Mouse (Mus musculus) lung, postnatal 0 days (tissue): Measurements from ENCODE around the gene Hist2h3c2. TPM values are rescaled to one million over a fixed set of nuclear protein-coding genes. Genes with fewer than 3 reads are reported as not detected.
"Not testable (repeated sequence)": the region's sequence is repeated elsewhere in the genome, so short reads cannot be mapped to it uniquely, and the experiment has no call there.

Experiments used
- ATAC-seq: fragments of 200-750 bp; cut with Nextera tagmentation; 2 replicates; pipeline ENCODE4 v1.8.0; 2017; ENCODE audit warnings: moderate library complexity
- DNase-seq: peaks from one replicate; pipeline ENCODE4 v3.0.0-alpha.2; 2016; ENCODE audit warnings: low spot score
- H3K27ac ChIP-seq: fragments of 300-500 bp; sonication (generic); 2 replicates; pipeline ENCODE4 v1.5.1; 2014; ENCODE audit warnings: antibody characterized with exemption, mild to moderate bottlenecking, low read length, mixed read lengths
- H3K27me3 ChIP-seq: fragments of 300-500 bp; sonication (generic); replicated peaks from 2 replicates; pipeline ENCODE4 v1.6.1; 2014; ENCODE audit warnings: low read length, mixed read lengths; ENCODE audit not compliant: insufficient read depth
- H3K36me3 ChIP-seq: fragments of 300-500 bp; sonication (generic); 2 replicates; pipeline ENCODE4 v1.6.1; 2014; ENCODE audit warnings: low read length, mixed read lengths; ENCODE audit not compliant: insufficient read depth
- H3K4me1 ChIP-seq: fragments of 300-500 bp; sonication (generic); 2 replicates; pipeline ENCODE4 v1.6.1; 2014; ENCODE audit warnings: antibody characterized with exemption, low read depth, low read length, mixed read lengths; ENCODE audit not compliant: insufficient read depth
- H3K4me2 ChIP-seq: fragments of 300-500 bp; sonication (generic); replicated peaks from 2 replicates; pipeline ENCODE4 v1.6.1; 2014; ENCODE audit warnings: low read depth, mild to moderate bottlenecking, low read length, moderate library complexity, mixed read lengths
- H3K4me3 ChIP-seq: fragments of 300-500 bp; sonication (generic); 2 replicates; pipeline ENCODE4 v1.5.1; 2014; ENCODE audit warnings: low read depth, low read length
- H3K9ac ChIP-seq: fragments of 300-500 bp; sonication (generic); replicated peaks from 2 replicates; pipeline ENCODE4 v1.6.1; 2014; ENCODE audit warnings: low read depth, mild to moderate bottlenecking
- H3K9me3 ChIP-seq: fragments of 300-500 bp; sonication (generic); 2 replicates; pipeline ENCODE4 v1.6.1; 2016; ENCODE audit warnings: low read length, mixed read lengths
- CTCF ChIP-seq: IDR thresholded peaks from 2 replicates; pipeline ENCODE4 v1.5.1; 2016; ENCODE audit warnings: antibody characterized with exemption, mild to moderate bottlenecking
- EP300 ChIP-seq: IDR thresholded peaks from 2 replicates; pipeline ENCODE4 v1.6.1; 2016; ENCODE audit warnings: antibody characterized with exemption, mild to moderate bottlenecking, control low read depth
- WGBS: fragments of 180-500 bp; shearing (Covaris S2); extraction: QIAGEN DNeasy Blood & Tissue Kit; methylation state at CpG from one replicate; pipeline ENCODE4 v1.1.7; 2014; 5-methylcytosine and 5-hydroxymethylcytosine counted together
- polyA plus RNA-seq: library from polyadenylated mRNA; unstranded; fragments of >200 nt; fragmentation: Nextera tagmentation; extraction: Ambion mirVana; gene quantifications from 2 replicates; pipeline ENCODE4 v1.2.1, GENCODE M21; 2015

The Hist2h3c2 gene
- polyA plus RNA-seq, 1 experiment from 2014 or later = 1.8 TPM

DNA sequence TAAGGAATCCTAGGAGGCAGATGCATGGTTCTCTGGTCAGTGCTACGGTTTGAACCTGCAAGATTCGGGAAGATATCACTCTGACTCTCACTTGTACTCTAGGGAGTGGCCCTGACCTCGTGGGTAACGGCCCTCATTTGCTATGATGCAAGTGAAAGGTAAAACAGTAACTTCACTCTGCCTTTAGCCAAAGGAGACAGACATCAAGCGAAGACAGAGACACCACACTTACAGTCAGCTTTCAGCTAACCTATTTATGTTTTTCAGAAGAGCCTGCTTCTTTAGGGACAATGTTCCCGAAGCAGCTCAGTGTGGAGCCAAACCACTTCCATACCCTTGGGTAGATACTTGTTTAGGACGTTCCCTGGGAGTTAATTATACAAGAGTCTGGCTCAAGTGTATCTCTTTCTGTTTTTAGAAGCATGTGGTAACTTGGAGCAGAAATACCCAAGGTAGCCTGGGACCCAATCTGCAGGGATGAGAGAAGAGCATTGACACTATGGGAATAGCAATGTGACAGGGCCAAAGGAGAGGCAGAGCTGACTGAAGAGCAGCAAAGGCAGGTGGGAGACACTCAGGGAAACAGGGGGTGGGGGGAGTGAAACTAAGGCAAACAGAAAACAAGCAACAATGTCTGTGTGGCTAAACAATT is 5.1 kb upstream of the Hist2h3c2 start:
- TF ChIP-seq EP300 (no peak), CTCF (no peak)
- H3K9ac ChIP-seq = peak overlapping the region; percentile 37
- H3K36me3 ChIP-seq = no peaks in the 10 kb centered on the region
- peaks cover 14% of the 10 kb centered on the region for H3K4me1 ChIP-seq
- ATAC-seq (no peak), DNase-seq (no peak)
- WGBS = 70% methylated on average over 7 of the region's 7 CpGs
- peak overlapping the region; percentile 28; the same call in 1 of the 2 replicates for H3K4me3 ChIP-seq
- no peaks in the 10 kb centered on the region for H3K9me3 ChIP-seq
- peak overlapping the region; percentile 55 for H3K4me2 ChIP-seq
- H3K27me3 ChIP-seq = no peaks in the 10 kb centered on the region
- H3K27ac ChIP-seq = peak overlapping the region; percentile 90

DNA sequence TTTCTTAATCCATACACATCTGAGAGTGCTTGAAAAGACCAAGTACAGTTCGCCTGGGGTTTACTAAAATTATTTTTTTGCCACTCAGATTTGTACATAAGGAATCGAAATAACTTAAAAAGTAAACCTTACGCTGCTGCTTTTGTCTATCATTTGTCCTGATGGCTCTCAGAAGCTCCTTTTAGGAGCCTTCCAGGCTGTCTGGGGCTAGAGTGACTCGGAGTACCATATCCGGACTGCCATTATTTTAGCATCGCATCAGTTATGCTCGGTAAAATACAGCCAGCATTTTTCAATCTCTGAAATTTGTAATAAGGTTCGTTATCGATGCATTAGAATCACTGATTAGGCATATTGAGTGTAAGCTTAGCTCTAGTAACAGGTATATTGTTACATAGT is 1.9 kb upstream of the Hist2h3c2 start:
- ATAC-seq (no peak), DNase-seq (no peak)
- Histone ChIP-seq H3K4me3 (peak overlapping the region; percentile 14; the same call in 1 of the 2 replicates), H3K36me3 (no peaks in the 10 kb centered on the region), H3K9ac (peak overlapping the region; percentile 36), H3K27ac (peak overlapping the region; percentile 78), H3K4me1 (peaks cover 13% of the 10 kb centered on the region), H3K4me2 (peak overlapping the region; percentile 38), H3K9me3 (no peaks in the 10 kb centered on the region), H3K27me3 (no peaks in the 10 kb centered on the region)
- TF ChIP-seq CTCF = no peak
- no peak for TF ChIP-seq EP300
- WGBS = 71% methylated on average over 9 of the region's 9 CpGs

DNA sequence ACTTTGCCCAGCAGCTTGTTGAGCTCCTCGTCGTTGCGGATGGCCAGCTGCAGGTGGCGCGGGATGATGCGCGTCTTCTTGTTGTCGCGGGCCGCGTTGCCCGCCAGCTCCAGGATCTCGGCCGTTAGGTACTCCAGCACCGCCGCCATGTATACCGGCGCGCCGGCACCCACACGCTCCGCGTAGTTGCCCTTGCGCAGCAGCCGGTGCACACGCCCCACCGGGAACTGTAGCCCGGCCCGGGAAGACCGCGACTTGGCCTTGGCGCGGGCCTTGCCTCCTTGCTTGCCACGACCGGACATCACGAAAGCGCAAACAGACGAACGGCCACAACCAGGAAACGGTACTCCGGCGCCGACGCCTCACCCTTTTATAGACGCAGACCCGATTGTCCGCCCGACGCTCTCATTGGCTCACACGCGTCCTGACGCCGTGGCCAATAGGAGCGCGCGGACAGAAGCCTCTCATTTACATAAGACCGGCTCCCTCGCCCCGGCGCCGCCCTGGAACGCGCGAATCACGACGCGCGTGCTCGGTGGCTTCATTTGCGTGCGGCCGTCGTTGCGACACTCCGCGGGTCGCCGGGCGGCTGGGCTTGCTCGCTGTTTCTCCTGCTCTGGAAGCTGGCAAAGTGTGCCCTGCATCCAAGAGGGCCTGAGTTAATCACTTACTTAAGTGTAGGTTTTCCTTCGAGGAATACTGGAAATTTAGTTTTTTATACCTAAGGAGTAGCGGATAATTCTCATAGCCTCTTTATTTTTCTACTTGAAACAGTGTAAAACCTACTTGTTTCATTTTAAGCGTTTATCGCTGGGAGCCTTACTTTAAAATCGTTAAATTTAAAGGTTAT is 1.2 kb upstream of the Hist2h3c2 start, which contains the start of gene Hist2h2aa2:
Hist2h2aa2 (minus strand) TSS at position 328 of the 850 bp plus-strand sequence.
- peak within 1 kb of the TSS; percentile 28; the same call in 1 of the 2 replicates for H3K4me3 ChIP-seq
- DNase-seq = peak; percentile 89
- peak within 1 kb of the TSS; percentile 36 for H3K9ac ChIP-seq
- H3K9me3 ChIP-seq, H3K27me3 ChIP-seq, H3K36me3 ChIP-seq: not testable (repeated sequence)
- H3K27ac ChIP-seq = peak within 1 kb of the TSS; percentile 78
- H3K4me1 ChIP-seq = peaks cover 13% of the 10 kb centered on the region
- ATAC-seq = peak; percentile 83
- 4% methylated on average over 28 of the region's 85 CpGs for WGBS
- peak within 1 kb of the TSS; percentile 38 for H3K4me2 ChIP-seq

DNA sequence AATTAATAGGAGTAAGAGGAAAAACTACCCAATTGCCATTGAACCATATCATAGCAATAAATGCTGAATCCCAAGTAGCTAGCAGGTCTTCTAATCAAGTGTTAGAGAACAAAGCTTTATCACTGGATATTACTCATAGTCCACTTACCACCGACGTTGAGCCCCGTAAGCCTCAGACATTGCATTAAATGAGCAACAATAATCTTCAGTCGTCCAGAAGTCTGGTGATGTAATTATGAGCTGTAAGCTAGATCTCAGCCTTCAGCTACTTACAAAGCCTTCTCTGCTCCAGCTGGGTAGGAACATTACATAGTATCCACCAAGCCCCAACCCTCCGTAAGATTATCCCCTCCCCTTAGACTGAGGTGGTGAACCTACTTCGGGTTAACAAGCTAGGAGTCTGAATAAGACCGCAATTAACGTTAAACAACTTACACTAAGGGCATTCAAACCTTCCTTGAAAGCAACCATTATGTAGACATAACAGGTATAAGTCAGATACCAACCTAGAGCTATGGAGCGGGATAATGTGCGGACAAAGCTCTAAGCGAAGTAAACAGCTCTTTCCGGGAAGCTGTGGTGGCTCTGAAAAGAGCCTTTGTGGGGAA is 919 bp downstream of the Hist2h3c2 start:
- Histone ChIP-seq H3K9ac (no peak overlapping the region), H3K27ac (no peak overlapping the region), H3K4me2 (peak overlapping the region; percentile 44; the same call in 1 of the 2 replicates), H3K36me3 (no peaks in the 10 kb centered on the region), H3K27me3 (no peaks in the 10 kb centered on the region), H3K9me3 (no peaks in the 10 kb centered on the region), H3K4me1 (peaks cover 6% of the 10 kb centered on the region; the same call in 1 of the 2 replicates), H3K4me3 (no peak overlapping the region)
- no peak for TF ChIP-seq CTCF
- no peak for TF ChIP-seq EP300
- ATAC-seq = no peak
- no peak for DNase-seq
- 3% methylated on average over 12 of the region's 12 CpGs for WGBS

DNA sequence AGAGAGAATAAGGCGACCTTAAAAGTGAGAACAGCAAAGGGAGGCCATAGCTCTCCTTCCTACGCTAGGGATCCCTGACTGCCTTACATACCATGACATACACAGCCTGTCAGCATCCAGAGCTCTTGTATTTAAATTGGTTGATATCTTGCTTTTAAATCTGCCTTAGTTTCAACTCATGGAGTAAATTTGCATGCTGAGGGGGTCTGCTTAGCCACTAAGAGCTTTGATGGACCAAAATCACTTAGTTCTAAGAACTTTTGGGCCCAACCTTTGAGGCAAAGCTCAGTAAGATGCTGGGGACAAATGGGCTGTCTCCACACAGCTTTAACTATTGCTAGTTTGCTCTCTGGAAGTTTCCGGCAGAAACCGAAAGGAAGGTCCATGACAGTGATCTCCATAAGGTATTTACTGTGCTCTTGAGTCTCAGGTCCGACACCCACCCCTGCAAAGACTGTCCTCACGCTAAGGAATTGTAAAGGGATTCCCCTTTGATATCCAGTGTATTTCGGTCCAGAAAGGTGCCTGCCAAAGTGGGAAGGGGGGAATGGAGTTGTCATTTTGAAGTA is 1.5 kb downstream of the Hist2h3c2 start:
- TF ChIP-seq EP300 = no peak
- no peak for TF ChIP-seq CTCF
- ATAC-seq = no peak
- no peak for DNase-seq
- H3K9ac ChIP-seq = no peak overlapping the region
- H3K4me2 ChIP-seq = peak overlapping the region; percentile 44; the same call in 1 of the 2 replicates
- 11% methylated on average over 7 of the region's 7 CpGs for WGBS
- H3K4me1 ChIP-seq = peaks cover 6% of the 10 kb centered on the region; the same call in 1 of the 2 replicates
- H3K9me3 ChIP-seq = no peaks in the 10 kb centered on the region
- no peak overlapping the region for H3K27ac ChIP-seq
- no peak overlapping the region for H3K4me3 ChIP-seq
- no peaks in the 10 kb centered on the region for H3K27me3 ChIP-seq
- no peaks in the 10 kb centered on the region for H3K36me3 ChIP-seq
